Mouse (Mus musculus): ENCODE results near the gene Tomm40l. TPM values are rescaled to one million over a fixed set of nuclear protein-coding genes. Genes with fewer than 3 reads are reported as not detected.
A peak's percentile ranks its signal among the peaks of the same experiment; 100 is the strongest.

The Tomm40l gene
- polyA plus RNA-seq (2014; fragmentation: Nextera tagmentation; extraction: Ambion mirVana) = 20.2 and 29.9 TPM in 2 replicates

GRCm38 (mm10) chr1:171222238-171223155 lies at the start of gene Tomm40l:
Gene Tomm40l (minus strand): TSS chr1:171222514.
- 1% methylated on average over 28 of the region's 28 CpGs for WGBS
- no peaks in the 10 kb centered on the region for H3K4me1 ChIP-seq (ENCODE audit: control insufficient read depth, insufficient read depth, low read length)
- no peaks in the 10 kb centered on the region for H3K9me3 ChIP-seq (replicated peaks; ENCODE audit: control insufficient read depth, low read length)
- no peaks in the 10 kb centered on the region for H3K27me3 ChIP-seq (ENCODE audit: control insufficient read depth, insufficient read depth, low read length)
- DNase-seq (ENCODE audit: low spot score) (peak; percentile 98), ATAC-seq (replicated peaks; ENCODE audit: insufficient number of reproducible peaks, low FRiP score, low TSS enrichment, low read depth) (peak; percentile 96)
- H3K4me3 ChIP-seq (ENCODE audit: low read depth, low read length) = peak within 1 kb of the TSS; percentile 51
- H3K4me2 ChIP-seq (ENCODE audit: low read depth, low read length) = peak within 1 kb of the TSS; percentile 51
- H3K27ac ChIP-seq (replicated peaks; ENCODE audit: low read depth, low read length) = no peak within 1 kb of the TSS
- peak within 1 kb of the TSS; percentile 46 for H3K9ac ChIP-seq (replicated peaks; ENCODE audit: low read length)
- H3K36me3 ChIP-seq (replicated peaks; ENCODE audit: control insufficient read depth, insufficient read depth, low read depth, low read length) = no peaks in the 10 kb centered on the region

GRCm38 (mm10) chr1:171272086-171272485 lies 49.8 kb upstream of the Tomm40l start:
- H3K36me3 ChIP-seq (replicated peaks; ENCODE audit: control insufficient read depth, insufficient read depth, low read depth, low read length) = peaks cover 10% of the 10 kb centered on the region
- H3K27me3 ChIP-seq (ENCODE audit: control insufficient read depth, insufficient read depth, low read length) = no peaks in the 10 kb centered on the region
- no peak overlapping the region; the same call in 1 of the 2 replicates for H3K4me2 ChIP-seq (ENCODE audit: low read depth, low read length)
- WGBS = 94% methylated on average over 3 of the region's 3 CpGs
- DNase-seq (ENCODE audit: low spot score) (no peak), ATAC-seq (replicated peaks; ENCODE audit: insufficient number of reproducible peaks, low FRiP score, low TSS enrichment, low read depth) (no peak)
- no peak overlapping the region for H3K9ac ChIP-seq (replicated peaks; ENCODE audit: low read length)
- H3K4me3 ChIP-seq (ENCODE audit: low read depth, low read length) = no peak overlapping the region
- H3K9me3 ChIP-seq (replicated peaks; ENCODE audit: control insufficient read depth, low read length) = no peaks in the 10 kb centered on the region
- H3K4me1 ChIP-seq (ENCODE audit: control insufficient read depth, insufficient read depth, low read length) = peaks cover 3% of the 10 kb centered on the region
- no peak overlapping the region for H3K27ac ChIP-seq (replicated peaks; ENCODE audit: low read depth, low read length)

- H3K36me3 ChIP-seq (replicated peaks; ENCODE audit: control insufficient read depth, insufficient read depth, low read depth, low read length) = peaks cover 10% of the 10 kb centered on the region
- H3K9ac ChIP-seq (replicated peaks; ENCODE audit: low read length) = no peak overlapping the region
- no peak for ATAC-seq (replicated peaks; ENCODE audit: insufficient number of reproducible peaks, low FRiP score, low TSS enrichment, low read depth)
- H3K9me3 ChIP-seq (replicated peaks; ENCODE audit: control insufficient read depth, low read length) = no peaks in the 10 kb centered on the region
- no peak overlapping the region for H3K4me3 ChIP-seq (ENCODE audit: low read depth, low read length)
- H3K4me1 ChIP-seq (ENCODE audit: control insufficient read depth, insufficient read depth, low read length) = peaks cover 3% of the 10 kb centered on the region
- no peaks in the 10 kb centered on the region for H3K27me3 ChIP-seq (ENCODE audit: control insufficient read depth, insufficient read depth, low read length)
- DNase-seq (ENCODE audit: low spot score) = no peak
- H3K4me2 ChIP-seq (ENCODE audit: low read depth, low read length) = no peak overlapping the region; the same call in 1 of the 2 replicates
- 63% methylated on average over 10 of the region's 10 CpGs for WGBS
- no peak overlapping the region for H3K27ac ChIP-seq (replicated peaks; ENCODE audit: low read depth, low read length)
These were observed 49.3 kb upstream of the Tomm40l start for GRCm38 (mm10) chr1:171271622-171272021.

- peak overlapping the region; percentile 72 for H3K9ac ChIP-seq (replicated peaks; ENCODE audit: low read length)
- no peak for ATAC-seq (replicated peaks; ENCODE audit: insufficient number of reproducible peaks, low FRiP score, low TSS enrichment, low read depth)
- 42% methylated on average over 9 of the region's 9 CpGs for WGBS
These were observed 48.9 kb upstream of the Tomm40l start for GRCm38 (mm10) chr1:171271196-171271595.

GRCm38 (mm10) chr1:171270573-171270900 lies 48.2 kb upstream of the Tomm40l start:
- ATAC-seq (replicated peaks; ENCODE audit: insufficient number of reproducible peaks, low FRiP score, low TSS enrichment, low read depth) (peak; percentile 82), DNase-seq (ENCODE audit: low spot score) (peak; percentile 39)
- Histone ChIP-seq H3K4me1 (ENCODE audit: control insufficient read depth, insufficient read depth, low read length) (peaks cover 3% of the 10 kb centered on the region), H3K4me3 (ENCODE audit: low read depth, low read length) (peak overlapping the region; percentile 80), H3K27ac (replicated peaks; ENCODE audit: low read depth, low read length) (no peak overlapping the region), H3K4me2 (ENCODE audit: low read depth, low read length) (peak overlapping the region; percentile 93), H3K9ac (replicated peaks; ENCODE audit: low read length) (peak overlapping the region; percentile 72), H3K27me3 (ENCODE audit: control insufficient read depth, insufficient read depth, low read length) (no peaks in the 10 kb centered on the region), H3K9me3 (replicated peaks; ENCODE audit: control insufficient read depth, low read length) (no peaks in the 10 kb centered on the region), H3K36me3 (replicated peaks; ENCODE audit: control insufficient read depth, insufficient read depth, low read depth, low read length) (peaks cover 9% of the 10 kb centered on the region)
- WGBS = 2% methylated on average over 19 of the region's 19 CpGs

More at GRCm38 (mm10) chr1:171271196-171271595, 48.9 kb upstream of the Tomm40l start:
- DNase-seq (ENCODE audit: low spot score) = no peak
- Histone ChIP-seq H3K27ac (replicated peaks; ENCODE audit: low read depth, low read length) (no peak overlapping the region; the same call in 1 of the 2 replicates), H3K4me3 (ENCODE audit: low read depth, low read length) (peak overlapping the region; percentile 80), H3K4me2 (ENCODE audit: low read depth, low read length) (peak overlapping the region; percentile 93), H3K36me3 (replicated peaks; ENCODE audit: control insufficient read depth, insufficient read depth, low read depth, low read length) (peaks cover 10% of the 10 kb centered on the region), H3K27me3 (ENCODE audit: control insufficient read depth, insufficient read depth, low read length) (no peaks in the 10 kb centered on the region), H3K4me1 (ENCODE audit: control insufficient read depth, insufficient read depth, low read length) (peaks cover 3% of the 10 kb centered on the region), H3K9me3 (replicated peaks; ENCODE audit: control insufficient read depth, low read length) (no peaks in the 10 kb centered on the region)

GRCm38 (mm10) chr1:171269848-171270572 lies 47.7 kb upstream of the Tomm40l start, which contains the start of gene B4galt3:
Gene B4galt3 (plus strand): TSS chr1:171270328.
- Histone ChIP-seq H3K4me3 (ENCODE audit: low read depth, low read length) (peak within 1 kb of the TSS; percentile 80), H3K4me1 (ENCODE audit: control insufficient read depth, insufficient read depth, low read length) (peaks cover 3% of the 10 kb centered on the region), H3K27ac (replicated peaks; ENCODE audit: low read depth, low read length) (no peak within 1 kb of the TSS; the same call in 1 of the 2 replicates), H3K9me3 (replicated peaks; ENCODE audit: control insufficient read depth, low read length) (no peaks in the 10 kb centered on the region), H3K36me3 (replicated peaks; ENCODE audit: control insufficient read depth, insufficient read depth, low read depth, low read length) (peaks cover 4% of the 10 kb centered on the region), H3K4me2 (ENCODE audit: low read depth, low read length) (peak within 1 kb of the TSS; percentile 93), H3K9ac (replicated peaks; ENCODE audit: low read length) (peak within 1 kb of the TSS; percentile 72), H3K27me3 (ENCODE audit: control insufficient read depth, insufficient read depth, low read length) (no peaks in the 10 kb centered on the region)
- ATAC-seq (replicated peaks; ENCODE audit: insufficient number of reproducible peaks, low FRiP score, low TSS enrichment, low read depth) (peak; percentile 90), DNase-seq (ENCODE audit: low spot score) (peak; percentile 94)
- 3% methylated on average over 36 of the region's 36 CpGs for WGBS

GRCm38 (mm10) chr1:171268341-171268740 lies 46.0 kb upstream of the Tomm40l start:
- 62% methylated on average over 1 of the region's 1 CpGs for WGBS
- Histone ChIP-seq H3K9me3 (replicated peaks; ENCODE audit: control insufficient read depth, low read length) (no peaks in the 10 kb centered on the region), H3K4me2 (ENCODE audit: low read depth, low read length) (no peak overlapping the region), H3K4me3 (ENCODE audit: low read depth, low read length) (no peak overlapping the region), H3K9ac (replicated peaks; ENCODE audit: low read length) (no peak overlapping the region), H3K27ac (replicated peaks; ENCODE audit: low read depth, low read length) (no peak overlapping the region), H3K36me3 (replicated peaks; ENCODE audit: control insufficient read depth, insufficient read depth, low read depth, low read length) (peaks cover 4% of the 10 kb centered on the region; the same call in 1 of the 2 replicates), H3K4me1 (ENCODE audit: control insufficient read depth, insufficient read depth, low read length) (peaks cover 3% of the 10 kb centered on the region), H3K27me3 (ENCODE audit: control insufficient read depth, insufficient read depth, low read length) (no peaks in the 10 kb centered on the region)
- DNase-seq (ENCODE audit: low spot score) (no peak), ATAC-seq (replicated peaks; ENCODE audit: insufficient number of reproducible peaks, low FRiP score, low TSS enrichment, low read depth) (no peak)
